Mouse (Mus musculus): Measurements from ENCODE around the gene Zswim1.
"Not testable (repeated sequence)": the region's sequence is repeated elsewhere in the genome, so short reads cannot be mapped to it uniquely, and the experiment has no call there.

Zswim1 gene

DNA sequence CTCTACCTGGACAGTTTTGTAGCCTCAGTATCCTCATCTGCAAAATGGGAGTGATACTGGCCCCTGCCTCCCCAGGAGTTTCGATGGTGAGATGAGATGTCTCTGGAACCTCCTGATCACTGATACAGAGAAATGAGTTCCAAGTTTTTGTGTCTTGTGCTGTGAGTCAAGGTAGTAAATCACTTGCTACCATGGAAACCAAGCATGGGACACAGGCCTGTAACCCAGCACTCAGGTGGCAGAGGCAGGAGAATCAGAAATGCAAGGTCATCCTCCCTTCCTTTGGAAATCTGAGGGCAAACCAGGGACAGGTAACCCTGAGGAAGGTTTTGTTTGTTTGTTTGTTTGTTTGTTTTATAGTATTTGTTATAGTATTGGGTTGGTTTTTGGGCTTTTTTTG is 6.6 kb downstream of the Zswim1 start:
- no peak for DNase-seq (ENCODE audit: low read depth)

- no peak for DNase-seq (ENCODE audit: low read depth)
These were observed 8.5 kb downstream of the Zswim1 start for GRCm38 (mm10) chr2:164831029-164831428.

GRCm38 (mm10) chr2:164832032-164832747 is 9.7 kb downstream of the Zswim1 start:
- DNase-seq (ENCODE audit: low read depth): no peak

- DNase-seq (ENCODE audit: low read depth): peak; percentile 30
These were observed 10.3 kb downstream of the Zswim1 start, which contains the start of gene Ctsa for GRCm38 (mm10) chr2:164832748-164833301. Ctsa (plus strand) TSS chr2:164832873.

- peak; percentile 87 for DNase-seq (ENCODE audit: low read depth)
These were observed 11.0 kb downstream of the Zswim1 start, which contains the start of gene Neurl2 for GRCm38 (mm10) chr2:164833314-164833959. Neurl2 (minus strand) TSS chr2:164833456.

DNA sequence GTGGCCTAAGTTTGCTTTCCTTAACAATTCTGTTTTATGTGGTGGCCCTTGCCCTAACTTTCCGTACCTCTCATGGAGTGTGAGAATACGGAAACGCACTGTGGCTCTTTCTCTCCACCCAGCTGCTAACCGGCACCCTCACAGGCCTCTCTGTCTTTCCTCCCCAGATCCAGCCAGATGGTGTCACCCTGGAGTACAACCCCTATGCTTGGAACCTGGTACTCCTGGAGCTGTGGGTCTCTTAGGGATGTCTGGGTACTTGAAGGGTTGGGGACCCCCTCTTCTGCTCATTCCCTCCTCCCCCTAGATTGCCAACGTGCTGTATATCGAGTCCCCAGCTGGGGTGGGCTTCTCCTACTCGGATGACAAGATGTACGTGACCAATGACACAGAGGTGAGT is 12.0 kb downstream of the Zswim1 start:
- DNase-seq (ENCODE audit: low read depth): no peak

DNA sequence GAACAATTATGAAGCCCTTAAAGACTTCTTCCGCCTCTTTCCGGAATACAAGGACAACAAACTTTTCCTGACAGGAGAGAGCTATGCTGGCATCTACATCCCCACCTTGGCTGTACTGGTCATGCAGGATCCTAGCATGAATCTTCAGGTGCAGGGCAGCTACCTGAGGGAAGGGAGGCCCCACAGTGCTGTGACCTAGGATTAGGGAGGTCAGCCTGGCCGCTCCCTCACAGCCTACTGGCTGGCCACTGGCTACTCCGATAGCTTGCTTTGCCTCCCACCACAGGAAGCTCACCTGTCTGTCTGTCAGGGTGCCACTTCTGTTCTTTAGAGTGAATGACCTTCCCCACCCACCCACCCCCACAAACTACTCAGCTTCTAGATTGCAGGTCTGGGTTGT is 12.7 kb downstream of the Zswim1 start:
- no peak for DNase-seq (ENCODE audit: low read depth)

GRCm38 (mm10) chr2:164845782-164846181 is 23.3 kb downstream of the Zswim1 start:
- DNase-seq (ENCODE audit: low read depth): no peak

- no peak for DNase-seq (ENCODE audit: low read depth)
These were observed 27.6 kb downstream of the Zswim1 start for GRCm38 (mm10) chr2:164850061-164850460.

DNA sequence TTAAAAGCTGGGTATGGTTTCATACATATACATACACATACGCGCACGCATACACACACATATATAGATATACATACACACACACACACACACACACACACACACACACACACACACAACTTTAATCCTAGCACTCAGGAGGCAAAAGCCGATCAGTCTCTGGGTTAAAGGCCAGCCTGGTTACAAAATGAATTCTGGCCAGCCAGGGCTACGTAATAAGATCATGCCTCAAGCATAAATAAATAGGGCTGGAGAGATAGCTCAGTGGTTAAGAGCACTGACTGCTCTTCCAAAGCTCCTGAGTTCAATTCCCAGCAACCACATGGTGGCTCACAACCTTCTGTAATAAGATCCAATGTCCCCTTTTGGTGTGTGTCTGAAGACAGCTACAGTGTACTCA is 33.1 kb downstream of the Zswim1 start:
- not testable (repeated sequence) for DNase-seq (ENCODE audit: low read depth)

DNA sequence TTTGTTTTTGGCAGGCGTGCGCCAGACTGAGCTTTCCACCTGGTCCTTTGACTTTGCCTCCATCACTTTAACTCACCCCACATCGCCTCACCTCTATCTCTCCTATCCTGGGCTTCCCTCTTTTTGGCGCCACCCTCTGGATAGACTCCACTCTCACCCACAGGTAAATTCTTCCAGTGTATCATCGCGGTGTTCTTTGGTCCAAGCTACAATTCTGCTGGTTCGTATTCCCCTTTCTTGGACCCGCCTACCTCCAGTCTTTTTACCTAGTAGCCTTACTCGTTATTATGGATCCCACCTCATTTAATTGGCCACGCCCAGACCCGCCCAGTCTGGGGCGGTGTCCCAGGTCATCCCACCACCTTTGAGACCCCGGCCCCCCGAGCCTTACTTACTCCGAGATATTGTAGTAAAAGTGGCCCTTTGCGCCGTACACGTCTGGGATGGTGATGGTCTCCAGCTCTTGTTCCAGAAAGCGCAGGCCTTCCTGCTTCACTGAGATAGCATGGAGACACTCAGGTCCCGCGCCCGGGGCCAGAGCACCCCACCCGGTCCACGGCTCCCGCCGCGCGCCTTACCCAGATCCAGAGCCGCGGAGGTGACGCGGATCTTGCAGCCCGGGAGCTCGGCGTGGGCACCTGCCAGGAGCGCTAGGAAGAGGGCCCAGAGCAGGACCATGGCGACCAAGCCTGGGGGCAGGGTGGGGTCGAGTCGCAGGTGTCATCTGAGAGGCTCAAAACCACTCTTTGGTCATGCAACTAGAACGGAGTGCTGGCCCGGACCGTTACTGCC is 34.0 kb downstream of the Zswim1 start:
- no peak for DNase-seq (ENCODE audit: low read depth)

DNA sequence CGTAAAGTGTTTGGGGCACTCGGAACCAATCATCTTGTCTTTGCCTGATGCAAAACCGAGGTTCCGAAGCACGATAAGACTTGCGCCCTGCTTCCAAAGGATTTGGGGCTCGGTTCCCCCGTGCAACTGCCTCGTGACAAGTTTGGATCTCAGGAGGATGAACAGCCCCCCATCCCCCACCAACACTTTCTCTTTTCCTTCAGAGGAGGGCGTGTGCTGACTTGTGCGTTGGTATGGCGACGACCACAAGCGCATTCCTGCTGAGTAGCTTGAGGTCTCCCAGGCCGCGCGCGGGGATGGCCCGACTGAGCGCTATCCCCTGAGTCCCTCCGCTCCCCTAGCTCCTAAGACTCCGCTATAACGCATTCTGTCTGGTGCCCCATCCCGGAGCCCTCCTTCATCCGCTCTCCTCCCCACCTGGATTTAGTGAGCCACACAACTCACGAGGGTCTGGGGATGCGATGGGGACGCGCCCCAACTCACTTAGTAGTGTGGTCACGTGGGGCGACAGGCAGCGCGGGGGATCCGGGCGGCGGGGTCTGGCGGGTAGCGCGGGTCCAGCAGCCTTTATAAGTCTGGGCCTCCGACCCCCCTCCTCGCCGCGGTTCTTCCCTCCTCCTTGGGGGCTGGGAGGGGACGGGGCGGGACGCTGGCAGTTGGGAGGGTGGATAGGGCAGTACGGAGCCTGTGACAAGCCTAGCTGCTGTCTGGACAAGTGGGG is 34.8 kb downstream of the Zswim1 start, which contains the start of gene Pltp:
Gene Pltp, minus strand, starts transcription at position 611 of the 721 bp plus-strand sequence.
- DNase-seq (ENCODE audit: low read depth): no peak

GRCm38 (mm10) chr2:164857842-164858553 is 35.5 kb downstream of the Zswim1 start:
- DNase-seq (ENCODE audit: low read depth): no peak

DNA sequence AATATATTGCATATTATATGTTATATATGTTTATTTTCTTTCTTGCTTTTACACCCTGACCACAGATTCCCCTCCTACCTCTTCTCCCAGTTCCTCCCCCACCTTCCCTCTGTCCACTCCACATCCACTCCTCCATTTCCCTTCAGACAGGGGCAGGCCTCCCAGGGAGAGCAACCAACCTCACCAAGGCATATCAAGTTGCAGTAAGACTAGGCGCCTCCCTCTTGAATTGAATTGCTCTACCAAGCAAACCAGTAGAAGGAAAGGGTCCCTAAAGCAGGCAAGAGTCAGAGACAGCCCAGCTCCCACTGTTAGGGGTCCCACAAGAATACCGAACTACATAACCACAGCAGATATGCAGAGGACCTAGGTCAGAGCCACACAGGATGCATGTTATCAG is 36.7 kb downstream of the Zswim1 start:
- no peak for DNase-seq (ENCODE audit: low read depth)

DNA sequence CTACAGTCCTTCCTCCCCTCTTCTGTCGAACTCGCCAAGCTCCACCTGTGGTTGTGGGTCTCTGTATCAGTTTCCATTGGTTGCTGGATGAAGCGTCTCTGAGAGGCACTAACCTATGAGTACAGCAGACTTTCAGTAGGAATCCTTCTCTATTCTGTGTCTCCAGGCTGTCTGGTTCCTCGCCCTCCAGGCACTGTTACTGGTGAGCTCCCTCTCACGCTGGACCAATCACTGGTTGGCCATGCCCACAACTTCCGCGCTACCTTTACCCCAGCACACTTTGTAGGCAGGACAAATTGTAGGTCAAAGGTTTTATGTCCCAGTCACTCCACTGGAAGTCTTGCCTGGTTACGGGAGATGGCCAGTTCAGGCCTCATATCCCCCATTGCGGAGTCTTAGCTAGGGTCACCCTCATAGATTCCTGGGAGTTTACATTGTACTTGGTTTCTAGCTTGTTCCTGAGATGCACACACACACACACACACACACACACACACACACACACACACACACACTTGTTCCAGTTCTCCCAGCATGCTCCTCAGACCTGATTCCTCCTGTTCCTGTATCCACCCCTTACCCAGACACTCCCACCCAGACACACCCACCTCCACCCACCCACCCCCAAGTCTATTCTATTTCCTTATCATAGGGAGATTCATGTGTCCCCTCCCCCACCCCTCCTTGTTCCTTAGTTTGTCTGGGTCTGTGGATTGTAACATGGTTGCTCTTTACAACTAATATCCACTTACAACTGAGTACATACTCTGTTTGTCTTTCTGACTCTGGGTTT is 37.4 kb downstream of the Zswim1 start:
- DNase-seq (ENCODE audit: low read depth): no peak

GRCm38 (mm10) chr2:164861094-164861493 is 38.6 kb downstream of the Zswim1 start:
- no peak for DNase-seq (ENCODE audit: low read depth)

DNA sequence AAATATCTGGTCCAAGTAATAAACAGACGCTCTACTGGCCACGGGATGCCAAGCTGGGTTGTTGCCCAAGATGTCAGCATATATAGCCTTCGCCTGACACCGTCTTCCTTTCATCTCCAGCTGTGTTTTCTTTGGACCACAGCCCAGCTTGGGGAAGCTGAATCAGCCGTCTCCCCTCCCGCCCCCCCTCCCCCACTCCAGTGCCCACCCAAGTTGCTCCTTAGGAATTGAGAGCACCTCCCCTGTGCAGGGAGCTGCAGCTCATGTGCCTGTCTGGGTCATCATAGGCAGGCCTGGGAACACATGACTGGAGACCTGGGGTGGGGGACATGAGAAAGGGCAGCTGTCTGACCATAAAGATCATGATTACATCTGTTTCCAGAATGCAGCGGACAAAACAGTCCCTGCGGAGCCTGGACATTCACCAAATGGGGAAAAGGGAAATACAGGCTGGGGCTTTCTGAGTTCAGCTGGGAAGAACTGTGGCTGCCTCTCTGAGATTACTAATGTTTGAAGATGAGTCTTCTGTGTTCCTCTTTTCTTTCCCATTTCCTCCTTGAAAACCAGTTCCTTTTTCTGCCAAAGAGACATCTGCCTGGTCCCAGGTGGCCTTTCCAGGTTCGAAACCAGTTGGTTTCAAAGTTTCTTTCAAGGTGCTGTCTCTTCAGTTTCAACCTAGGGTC is 39.8 kb downstream of the Zswim1 start:
- DNase-seq (ENCODE audit: low read depth): no peak

DNA sequence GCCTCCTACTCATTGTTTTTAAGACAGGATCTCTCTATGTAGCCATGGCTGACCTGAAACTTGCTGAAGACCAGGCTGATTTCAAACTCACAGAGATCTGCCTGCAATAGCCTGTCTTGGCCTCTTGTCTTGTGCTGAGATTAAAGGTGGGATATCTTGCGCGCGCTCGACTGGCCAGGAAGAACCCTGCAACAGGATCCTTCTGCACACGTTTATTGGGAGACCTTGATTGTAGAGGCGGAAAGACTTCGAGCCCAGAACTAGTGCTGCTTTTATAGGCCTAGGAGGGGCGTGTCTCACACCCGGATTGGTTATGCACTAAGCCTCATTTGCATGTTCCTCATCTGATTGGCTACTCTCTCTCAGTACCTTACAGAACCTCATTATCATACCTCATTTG is 40.9 kb downstream of the Zswim1 start:
- DNase-seq (ENCODE audit: low read depth): not testable (repeated sequence)

DNA sequence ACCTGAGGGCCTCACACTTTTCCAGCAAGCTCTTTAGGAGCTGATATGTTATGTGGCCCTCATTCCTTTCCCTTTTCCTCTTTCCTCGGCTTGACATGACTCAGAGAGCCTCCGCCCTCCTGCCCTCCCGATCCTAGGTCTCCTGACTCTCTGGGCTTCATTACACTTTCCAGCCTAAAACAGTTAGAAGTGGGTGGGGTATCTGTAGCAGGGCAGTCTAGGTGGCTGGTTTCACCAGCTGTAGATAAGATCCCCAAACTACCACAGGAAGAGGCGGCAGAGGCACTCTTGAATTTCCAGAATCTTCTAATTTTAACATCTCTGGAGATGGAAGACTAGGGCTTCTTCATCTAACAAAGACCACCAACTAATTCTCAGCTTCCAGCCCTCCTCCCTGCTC is 42.1 kb downstream of the Zswim1 start:
- no peak for DNase-seq (ENCODE audit: low read depth)
